Mouse (Mus musculus): ENCODE results near the gene Wipf2. TPM values are rescaled to one million over a fixed set of nuclear protein-coding genes. Genes with fewer than 3 reads are reported as not detected.
"Not testable (repeated sequence)": the region's sequence is repeated elsewhere in the genome, so short reads cannot be mapped to it uniquely, and the experiment has no call there.

Wipf2 gene
- total and polyA plus RNA-seq, 3 experiments, result 2.1 to 7.7 (median 4.7) TPM

DNA sequence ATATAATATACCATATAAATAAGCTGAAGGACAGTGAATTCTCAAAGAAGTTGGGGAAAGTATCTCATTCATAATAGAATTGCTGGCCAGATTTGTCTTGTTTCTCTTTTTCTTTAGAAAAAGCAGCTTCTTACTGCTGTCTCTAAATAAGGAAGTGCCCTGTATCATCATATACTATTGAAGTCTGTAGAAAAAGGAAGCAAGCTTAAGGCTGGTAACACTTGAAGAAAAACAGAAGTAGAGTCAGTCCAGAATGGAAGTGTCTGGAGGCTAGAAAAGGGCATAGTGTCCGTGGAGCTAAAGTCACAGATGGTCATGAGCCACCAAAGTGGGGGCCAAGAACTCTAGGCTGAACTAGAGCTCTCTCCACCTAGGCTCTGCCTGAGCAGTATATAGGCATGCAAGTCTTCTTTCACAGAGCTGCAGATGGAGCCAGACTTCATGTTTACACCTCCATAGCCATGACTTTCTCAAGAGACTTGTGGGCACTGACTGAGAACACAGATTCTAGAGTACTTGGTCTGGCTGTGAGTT lies 46.7 kb upstream of the Wipf2 start:
- Histone ChIP-seq H3K4me3 (replicated peaks in 1 of 3; ENCODE audit: low read depth in 2 of 3, low read length in 2 of 3, poor library complexity in 1 of 3) (no peak overlapping the region), H3K36me3 (replicated peaks in 1 of 2; ENCODE audit: control insufficient read depth in 1 of 2, insufficient read depth in 1 of 2, low read length in 1 of 2) (peaks cover 51 to 92% of the 10 kb centered on the region in 2 experiments), H3K4me2 (ENCODE audit: insufficient read depth, low read depth, poor library complexity, severe bottlenecking) (no peak overlapping the region), H3K4me1 (ENCODE audit: control insufficient read depth in 1 of 2, insufficient read depth in 2 of 2) (peaks cover 0 to 33% of the 10 kb centered on the region in 2 experiments; a peak in 2 of 4 replicates), H3K27ac (ENCODE audit: insufficient read depth, low read depth) (no peak overlapping the region), H3K27me3 (replicated peaks) (no peaks in the 10 kb centered on the region), H3K9ac (ENCODE audit: insufficient read depth, low read depth) (no peak overlapping the region), H3K79me2 (replicated peaks; ENCODE audit: control insufficient read depth, extremely low read depth, insufficient read depth, poor library complexity, severe bottlenecking) (peaks cover 57% of the 10 kb centered on the region), H3K9me3 (replicated peaks; ENCODE audit: low read length) (peaks cover 4% of the 10 kb centered on the region)
- dilution Hi-C loops (cut with MboI; ENCODE audit: extremely low pct_ligation_motif_present, extremely low pct_unique_long_range_greater_than_20kb, low sequenced_read_pairs) (no loop called here), in situ Hi-C loops (cut with MboI; ENCODE audit: low pct_ligation_motif_present, low pct_unique_long_range_greater_than_20kb, low sequenced_read_pairs) (no loop called here)
- DNase-seq (ENCODE audit: extremely low read depth), result no peak
- TF ChIP-seq USF2 (conservative IDR thresholded peaks at IDR 0.05; ENCODE audit: low read depth, low read length) (no peak), JUN (IDR thresholded peaks at IDR 0.05; ENCODE audit: insufficient read depth, low read depth, low read length) (no peak), RAD21 (IDR thresholded peaks at IDR 0.05; ENCODE audit: low read depth, low read length) (no peak), RCOR1 (conservative IDR thresholded peaks at IDR 0.05; ENCODE audit: low read depth, low read length) (no peak), ZMIZ1 (IDR thresholded peaks at IDR 0.05; ENCODE audit: low read depth, low read length) (no peak), USF1 (IDR thresholded peaks at IDR 0.05; ENCODE audit: low read depth, low read length) (no peak), MAX (IDR thresholded peaks at IDR 0.05; ENCODE audit: low read length) (no peak), NRF1 (IDR thresholded peaks at IDR 0.05; ENCODE audit: low read depth, low read length) (no peak), SMC3 (IDR thresholded peaks at IDR 0.05; ENCODE audit: low read depth, low read length) (no peak), MAZ (IDR thresholded peaks at IDR 0.05; ENCODE audit: low read depth, low read length) (no peak), IRF4 (IDR thresholded peaks at IDR 0.05; ENCODE audit: low read depth, low read length) (no peak), TCF12 (IDR thresholded peaks at IDR 0.05; ENCODE audit: low read depth, low read length) (no peak)

- no peak overlapping the region for H3K4me2 ChIP-seq (ENCODE audit: insufficient read depth, low read depth, poor library complexity, severe bottlenecking)
- peaks cover 0 to 12% of the 10 kb centered on the region in 2 experiments; a peak in 2 of 4 replicates for H3K4me1 ChIP-seq (ENCODE audit: control insufficient read depth in 1 of 2, insufficient read depth in 2 of 2)
- no peak for DNase-seq (ENCODE audit: extremely low read depth)
- dilution Hi-C loops (cut with MboI; ENCODE audit: extremely low pct_ligation_motif_present, extremely low pct_unique_long_range_greater_than_20kb, low sequenced_read_pairs) (no loop called here), in situ Hi-C loops (cut with MboI; ENCODE audit: low pct_ligation_motif_present, low pct_unique_long_range_greater_than_20kb, low sequenced_read_pairs) (no loop called here)
- peaks cover 59% of the 10 kb centered on the region for H3K79me2 ChIP-seq (replicated peaks; ENCODE audit: control insufficient read depth, extremely low read depth, insufficient read depth, poor library complexity, severe bottlenecking)
- H3K27ac ChIP-seq (ENCODE audit: insufficient read depth, low read depth), result no peak overlapping the region
- TF ChIP-seq KAT2A (IDR thresholded peaks at IDR 0.05; ENCODE audit: insufficient replicate concordance, low read length) (no peak), MAZ (IDR thresholded peaks at IDR 0.05; ENCODE audit: low read depth, low read length) (no peak), ZNF384 (IDR thresholded peaks at IDR 0.05; ENCODE audit: low read depth, low read length) (no peak), CHD2 (IDR thresholded peaks at IDR 0.05; ENCODE audit: low read length) (no peak), ELF1 (IDR thresholded peaks at IDR 0.05; ENCODE audit: low read depth, low read length) (no peak), CTCF (conservative IDR thresholded peaks at IDR 0.05 in 1 of 2, IDR thresholded peaks at IDR 0.05 in 1 of 2; ENCODE audit: low read depth in 2 of 2, low read length in 2 of 2) (no peak), RAD21 (IDR thresholded peaks at IDR 0.05; ENCODE audit: low read depth, low read length) (no peak), IRF4 (IDR thresholded peaks at IDR 0.05; ENCODE audit: low read depth, low read length) (no peak), ZMIZ1 (IDR thresholded peaks at IDR 0.05; ENCODE audit: low read depth, low read length) (no peak), JUN (IDR thresholded peaks at IDR 0.05; ENCODE audit: insufficient read depth, low read depth, low read length) (no peak), JUND (conservative IDR thresholded peaks at IDR 0.05; ENCODE audit: low read depth, low read length) (no peak)
- peaks cover 4% of the 10 kb centered on the region for H3K9me3 ChIP-seq (replicated peaks; ENCODE audit: low read length)
- peaks cover 63 to 93% of the 10 kb centered on the region in 2 experiments for H3K36me3 ChIP-seq (replicated peaks in 1 of 2; ENCODE audit: control insufficient read depth in 1 of 2, insufficient read depth in 1 of 2, low read length in 1 of 2)
- H3K4me3 ChIP-seq (replicated peaks in 1 of 3; ENCODE audit: low read depth in 2 of 3, low read length in 2 of 3, poor library complexity in 1 of 3), result no peak overlapping the region
- no peaks in the 10 kb centered on the region for H3K27me3 ChIP-seq (replicated peaks)
- no peak overlapping the region for H3K9ac ChIP-seq (ENCODE audit: insufficient read depth, low read depth)
Measured at GRCm38 (mm10) chr11:98820968-98821367, 42.5 kb upstream of the Wipf2 start.

DNA sequence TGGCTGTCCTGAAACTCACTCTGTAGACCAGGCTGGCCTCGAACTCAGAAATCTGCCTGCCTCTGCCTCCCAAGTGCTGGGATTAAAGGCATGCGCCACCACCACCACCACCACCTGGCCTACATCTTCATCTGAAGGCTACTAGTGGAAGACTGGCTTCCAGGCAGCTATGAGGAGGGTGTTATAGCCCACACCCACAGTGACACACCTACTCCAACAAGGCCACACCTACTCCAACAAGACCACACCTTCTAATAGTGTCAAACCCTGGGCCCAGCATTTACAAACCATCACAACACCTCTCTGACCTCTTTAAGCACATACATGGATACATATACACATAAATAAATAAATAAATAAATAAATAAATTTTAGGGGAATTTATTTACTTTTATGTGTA lies 37.4 kb upstream of the Wipf2 start:
- Histone ChIP-seq H3K36me3 (replicated peaks in 1 of 2; ENCODE audit: control insufficient read depth in 1 of 2, insufficient read depth in 1 of 2, low read length in 1 of 2) (peaks cover 77 to 93% of the 10 kb centered on the region in 2 experiments), H3K79me2 (replicated peaks; ENCODE audit: control insufficient read depth, extremely low read depth, insufficient read depth, poor library complexity, severe bottlenecking) (peaks cover 40% of the 10 kb centered on the region)
- H3K4me2 ChIP-seq (ENCODE audit: insufficient read depth, low read depth, poor library complexity, severe bottlenecking); H3K27me3 ChIP-seq (replicated peaks); H3K4me1 ChIP-seq (ENCODE audit: control insufficient read depth in 1 of 2, insufficient read depth in 2 of 2); H3K9ac ChIP-seq (ENCODE audit: insufficient read depth, low read depth); DNase-seq (ENCODE audit: extremely low read depth); H3K4me3 ChIP-seq (replicated peaks in 1 of 3; ENCODE audit: low read depth in 2 of 3, low read length in 2 of 3, poor library complexity in 1 of 3); H3K27ac ChIP-seq (ENCODE audit: insufficient read depth, low read depth); dilution Hi-C loops (cut with MboI; ENCODE audit: extremely low pct_ligation_motif_present, extremely low pct_unique_long_range_greater_than_20kb, low sequenced_read_pairs); H3K9me3 ChIP-seq (replicated peaks; ENCODE audit: low read length): not testable (repeated sequence)
- in situ Hi-C loops (cut with MboI; ENCODE audit: low pct_ligation_motif_present, low pct_unique_long_range_greater_than_20kb, low sequenced_read_pairs), result loop anchor here (5.0 kb wide), 1 partner anchor 34 kb away; no protein-coding TSS in a partner anchor
